Mouse (Mus musculus) gonadal fat pad, adult 2 months (tissue): ENCODE results near the gene Prelid3b. TPM values are rescaled to one million over a fixed set of nuclear protein-coding genes. Genes with fewer than 3 reads are reported as not detected.

Source experiments
- DNase-seq: peaks from one replicate; pipeline ENCODE4 v3.0.0-alpha.2; 2012; ENCODE audit warnings: low read depth
- polyA plus RNA-seq: library from polyadenylated mRNA; depleted of rRNA; stranded (reverse); fragments of >200 nt; gene quantifications from 2 replicates; pipeline ENCODE4 v1.2.3, GENCODE M21; 2012; rRNA removed

Prelid3b gene
- 41.6 and 53.0 TPM in 2 replicates for polyA plus RNA-seq

- DNase-seq = peak; percentile 68
Observed at GRCm38 (mm10) chr2:174472818-174473549, at the start of gene Prelid3b. Gene Prelid3b, minus strand, starts transcription at chr2:174473081.

- DNase-seq = no peak
Observed at GRCm38 (mm10) chr2:174522134-174522533, 49.3 kb upstream of the Prelid3b start.

- no peak for DNase-seq
Observed at GRCm38 (mm10) chr2:174517141-174518079, 44.5 kb upstream of the Prelid3b start.

GRCm38 (mm10) chr2:174514887-174515286, 42.0 kb upstream of the Prelid3b start:
- DNase-seq = no peak

GRCm38 (mm10) chr2:174513827-174514226, 40.9 kb upstream of the Prelid3b start:
- DNase-seq = no peak

GRCm38 (mm10) chr2:174509825-174510224, 36.9 kb upstream of the Prelid3b start:
- no peak for DNase-seq

- no peak for DNase-seq
Observed at GRCm38 (mm10) chr2:174507998-174508397, 35.1 kb upstream of the Prelid3b start.

- DNase-seq = no peak
Observed at GRCm38 (mm10) chr2:174502831-174503460, 30.1 kb upstream of the Prelid3b start.

GRCm38 (mm10) chr2:174502321-174502720, 29.4 kb upstream of the Prelid3b start:
- no peak for DNase-seq

- DNase-seq = no peak
Observed at GRCm38 (mm10) chr2:174501517-174501916, 28.6 kb upstream of the Prelid3b start.

GRCm38 (mm10) chr2:174500814-174501503, 28.1 kb upstream of the Prelid3b start:
- no peak for DNase-seq

GRCm38 (mm10) chr2:174492858-174493257, 20.0 kb upstream of the Prelid3b start:
- no peak for DNase-seq

GRCm38 (mm10) chr2:174487005-174487404, 14.1 kb upstream of the Prelid3b start:
- no peak for DNase-seq

GRCm38 (mm10) chr2:174478746-174479145, 5.9 kb upstream of the Prelid3b start:
- DNase-seq = no peak

GRCm38 (mm10) chr2:174477543-174478319, 4.8 kb upstream of the Prelid3b start:
- no peak for DNase-seq

GRCm38 (mm10) chr2:174473550-174473927, 658 bp upstream of the Prelid3b start:
- DNase-seq = no peak

GRCm38 (mm10) chr2:174472407-174472806, 474 bp downstream of the Prelid3b start:
- DNase-seq = no peak

GRCm38 (mm10) chr2:174470786-174471405, 2.0 kb downstream of the Prelid3b start:
- DNase-seq = no peak

- DNase-seq = no peak
Observed at GRCm38 (mm10) chr2:174470333-174470732, 2.5 kb downstream of the Prelid3b start.

GRCm38 (mm10) chr2:174463789-174464523, 8.9 kb downstream of the Prelid3b start, which contains the start of gene Atp5e:
Gene Atp5e, minus strand, starts transcription at chr2:174464105.
- DNase-seq = peak; percentile 49
